Mouse (Mus musculus): ENCODE data around the gene Eif4e1b.

Eif4e1b gene

GRCm38 (mm10) chr13:54783698-54784097 is at the start of gene Eif4e1b:
TSS of gene Eif4e1b (plus strand) at chr13:54783998.
- DNase-seq (ENCODE audit: low spot score): no peak

- no peak for DNase-seq (ENCODE audit: low spot score)
Observed at GRCm38 (mm10) chr13:54736931-54737330, 46.9 kb upstream of the Eif4e1b start.

GRCm38 (mm10) chr13:54737488-54738212 is 46.1 kb upstream of the Eif4e1b start:
- DNase-seq (ENCODE audit: low spot score): no peak

- DNase-seq (ENCODE audit: low spot score): no peak
Observed at GRCm38 (mm10) chr13:54738213-54738601, 45.6 kb upstream of the Eif4e1b start.

GRCm38 (mm10) chr13:54746110-54746509 is 37.7 kb upstream of the Eif4e1b start:
- no peak for DNase-seq (ENCODE audit: low spot score)

- DNase-seq (ENCODE audit: low spot score): no peak
Observed at GRCm38 (mm10) chr13:54746896-54747295, 36.9 kb upstream of the Eif4e1b start.

GRCm38 (mm10) chr13:54748190-54748589 is 35.6 kb upstream of the Eif4e1b start:
- no peak for DNase-seq (ENCODE audit: low spot score)

GRCm38 (mm10) chr13:54748721-54749060 is 35.1 kb upstream of the Eif4e1b start:
- no peak for DNase-seq (ENCODE audit: low spot score)

- peak; percentile 16 for DNase-seq (ENCODE audit: low spot score)
Observed at GRCm38 (mm10) chr13:54749061-54749863, 34.5 kb upstream of the Eif4e1b start.

- no peak for DNase-seq (ENCODE audit: low spot score)
Observed at GRCm38 (mm10) chr13:54749864-54750411, 33.9 kb upstream of the Eif4e1b start, which contains the start of gene Gprin1. TSS of gene Gprin1 (minus strand) at chr13:54749874.

GRCm38 (mm10) chr13:54750699-54751098 is 33.1 kb upstream of the Eif4e1b start:
- DNase-seq (ENCODE audit: low spot score): peak; percentile 45

- DNase-seq (ENCODE audit: low spot score): no peak
Observed at GRCm38 (mm10) chr13:54752656-54753055, 31.1 kb upstream of the Eif4e1b start.

- no peak for DNase-seq (ENCODE audit: low spot score)
Observed at GRCm38 (mm10) chr13:54753733-54754132, 30.1 kb upstream of the Eif4e1b start.

GRCm38 (mm10) chr13:54754169-54755080 is 29.4 kb upstream of the Eif4e1b start:
- DNase-seq (ENCODE audit: low spot score): no peak

- no peak for DNase-seq (ENCODE audit: low spot score)
Observed at GRCm38 (mm10) chr13:54755201-54755830, 28.5 kb upstream of the Eif4e1b start.

- no peak for DNase-seq (ENCODE audit: low spot score)
Observed at GRCm38 (mm10) chr13:54756156-54756712, 27.6 kb upstream of the Eif4e1b start.

- DNase-seq (ENCODE audit: low spot score): no peak
Observed at GRCm38 (mm10) chr13:54757093-54757830, 26.5 kb upstream of the Eif4e1b start.

GRCm38 (mm10) chr13:54758045-54758755 is 25.6 kb upstream of the Eif4e1b start:
- peak; percentile 64 for DNase-seq (ENCODE audit: low spot score)

- no peak for DNase-seq (ENCODE audit: low spot score)
Observed at GRCm38 (mm10) chr13:54758756-54759470, 24.9 kb upstream of the Eif4e1b start.

Data from ovary, postnatal 14 days (tissue).